Mouse (Mus musculus): Measurements from ENCODE around the gene Vmn2r91. TPM values are rescaled to one million over a fixed set of nuclear protein-coding genes. Genes with fewer than 3 reads are reported as not detected.

Vmn2r91 gene
- total RNA-seq (2023): not detected

GRCm38 (mm10) chr17:18084716-18085115 is at the start of gene Vmn2r91:
Gene Vmn2r91, plus strand, starts transcription at chr17:18085016.

GRCm38 (mm10) chr17:18049124-18049523 is 35.7 kb upstream of the Vmn2r91 start, which contains the start of gene Vmn2r124:
Gene Vmn2r124, plus strand, starts transcription at chr17:18049424.

GRCm38 (mm10) chr17:18151587-18151986 is 66.8 kb downstream of the Vmn2r91 start, which contains the start of gene Vmn2r92:
Gene Vmn2r92, plus strand, starts transcription at chr17:18151887.

Other genes with a start within 250 kb of the Vmn2r91 start
- gene Has1, start 229.8 kb upstream of the Vmn2r91 start, total RNA-seq (2023): not detected
- 0.73 TPM for gene Fpr1, start 201.1 kb upstream of the Vmn2r91 start, total RNA-seq (2023)
- gene Fpr2, start 197.2 kb upstream of the Vmn2r91 start, total RNA-seq (2023): not detected
- gene Fpr3, start 197.2 kb upstream of the Vmn2r91 start, total RNA-seq (2023): not detected
- not detected for gene Fpr-rs4, start 63.3 kb upstream of the Vmn2r91 start, total RNA-seq (2023)
- not detected for gene Vmn2r124, start 35.6 kb upstream of the Vmn2r91 start, total RNA-seq (2023)
- gene Vmn2r92, start 66.9 kb downstream of the Vmn2r91 start, total RNA-seq (2023): not detected
- gene Vmn2r94, start 192.7 kb downstream of the Vmn2r91 start, total RNA-seq (2023): not detected
- not detected for gene Vmn2r93, start 213.1 kb downstream of the Vmn2r91 start, total RNA-seq (2023)